Mouse (Mus musculus) kidney, embryonic 14.5 days (tissue): ENCODE data around the gene 1700028P14Rik. TPM values are rescaled to one million over a fixed set of nuclear protein-coding genes. Genes with fewer than 3 reads are reported as not detected.
"Not testable (repeated sequence)": the region's sequence is repeated elsewhere in the genome, so short reads cannot be mapped to it uniquely, and the experiment has no call there.

ENCODE experiments used
- ATAC-seq: fragments of 200-750 bp; cut with Nextera tagmentation; 2 replicates; pipeline ENCODE4 v1.8.0; 2017; ENCODE audit warnings: moderate number of reproducible peaks, mild to moderate bottlenecking, moderate TSS enrichment, moderate library complexity; ENCODE audit not compliant: low FRiP score, low TSS enrichment
- H3K27ac ChIP-seq: fragments of 300-500 bp; sonication (generic); 2 replicates; pipeline ENCODE4 v1.5.1; 2014; ENCODE audit warnings: low read depth, mild to moderate bottlenecking, low read length, moderate library complexity, mixed read lengths
- H3K27me3 ChIP-seq: fragments of 300-500 bp; sonication (generic); 2 replicates; pipeline ENCODE4 v1.6.1; 2014; ENCODE audit warnings: mild to moderate bottlenecking, low read length; ENCODE audit not compliant: control insufficient read depth, insufficient read depth
- H3K36me3 ChIP-seq: fragments of 300-500 bp; sonication (generic); 2 replicates; pipeline ENCODE4 v1.6.1; 2014; ENCODE audit warnings: low read length, mixed read lengths; ENCODE audit not compliant: control insufficient read depth, insufficient read depth
- H3K4me1 ChIP-seq: fragments of 300-500 bp; sonication (generic); 2 replicates; pipeline ENCODE4 v1.6.1; 2014; ENCODE audit warnings: low read length, mixed read lengths; ENCODE audit not compliant: control insufficient read depth, insufficient read depth
- H3K4me2 ChIP-seq: fragments of 300-500 bp; sonication (generic); replicated peaks from 2 replicates; pipeline ENCODE4 v1.6.1; 2014; ENCODE audit warnings: low read depth, mild to moderate bottlenecking, low read length
- H3K4me3 ChIP-seq: fragments of 300-500 bp; sonication (generic); 2 replicates; pipeline ENCODE4 v1.5.1; 2014; ENCODE audit warnings: mild to moderate bottlenecking, low read length
- H3K9ac ChIP-seq: fragments of 300-500 bp; sonication (generic); 2 replicates; pipeline ENCODE4 v1.6.1; 2014; ENCODE audit warnings: low read depth, mild to moderate bottlenecking, low read length, moderate library complexity
- H3K9me3 ChIP-seq: fragments of 300-500 bp; sonication (generic); 2 replicates; pipeline ENCODE4 v1.6.1; 2016; ENCODE audit warnings: low read length; ENCODE audit not compliant: control insufficient read depth
- WGBS: fragments of 180-500 bp; shearing (Covaris S2); extraction: QIAGEN DNeasy Blood & Tissue Kit; methylation state at CpG from one replicate; pipeline ENCODE4 v1.1.7; 2014; 5-methylcytosine and 5-hydroxymethylcytosine counted together
- polyA plus RNA-seq: library from polyadenylated mRNA; unstranded; fragments of >200 nt; fragmentation: Nextera tagmentation; extraction: Ambion mirVana; gene quantifications from 2 replicates; pipeline ENCODE4 v1.2.1, GENCODE M21; 2014

The 1700028P14Rik gene
- polyA plus RNA-seq, result 0.23 TPM in 1 of 2 replicates, not detected in the other

- no peaks in the 10 kb centered on the region for H3K4me1 ChIP-seq
- H3K36me3 ChIP-seq, result no peaks in the 10 kb centered on the region
- no peak within 1 kb of the TSS for H3K9ac ChIP-seq
- H3K9me3 ChIP-seq, result no peaks in the 10 kb centered on the region
- no peaks in the 10 kb centered on the region for H3K27me3 ChIP-seq
- H3K4me3 ChIP-seq, result no peak within 1 kb of the TSS
- H3K4me2 ChIP-seq, result peak within 1 kb of the TSS; percentile 45
- ATAC-seq, result peak; percentile 91
- 7% methylated on average over 13 of the region's 13 CpGs for WGBS
- no peak within 1 kb of the TSS for H3K27ac ChIP-seq
These were observed at the start of gene 1700028P14Rik for GRCm38 (mm10) chr19:23652644-23653043. 1700028P14Rik (minus strand) TSS chr19:23652812.

GRCm38 (mm10) chr19:23699131-23699530, 46.5 kb upstream of the 1700028P14Rik start:
- WGBS, result 84% methylated on average over 4 of the region's 4 CpGs
- Histone ChIP-seq H3K27ac (no peak overlapping the region), H3K4me3 (no peak overlapping the region), H3K36me3 (peaks cover 69% of the 10 kb centered on the region), H3K4me2 (no peak overlapping the region), H3K9ac (no peak overlapping the region), H3K9me3 (no peaks in the 10 kb centered on the region), H3K4me1 (no peaks in the 10 kb centered on the region), H3K27me3 (no peaks in the 10 kb centered on the region)
- ATAC-seq, result no peak

- 81% methylated on average over 7 of the region's 7 CpGs for WGBS
- ATAC-seq, result no peak
- no peak overlapping the region for H3K9ac ChIP-seq
- H3K27me3 ChIP-seq, result no peaks in the 10 kb centered on the region
- no peaks in the 10 kb centered on the region for H3K9me3 ChIP-seq
- no peak overlapping the region for H3K4me2 ChIP-seq
- H3K36me3 ChIP-seq, result peaks cover 69% of the 10 kb centered on the region
- H3K27ac ChIP-seq, result no peak overlapping the region
- H3K4me3 ChIP-seq, result no peak overlapping the region
- H3K4me1 ChIP-seq, result no peaks in the 10 kb centered on the region
These were observed 45.8 kb upstream of the 1700028P14Rik start for GRCm38 (mm10) chr19:23698366-23698765.

GRCm38 (mm10) chr19:23697861-23698260, 45.2 kb upstream of the 1700028P14Rik start:
- no peak overlapping the region for H3K27ac ChIP-seq
- H3K9ac ChIP-seq, result no peak overlapping the region
- no peaks in the 10 kb centered on the region for H3K9me3 ChIP-seq
- peaks cover 64% of the 10 kb centered on the region for H3K36me3 ChIP-seq
- H3K27me3 ChIP-seq, result no peaks in the 10 kb centered on the region
- no peak for ATAC-seq
- no peak overlapping the region for H3K4me2 ChIP-seq
- H3K4me3 ChIP-seq, result no peak overlapping the region
- WGBS, result 81% methylated on average over 8 of the region's 8 CpGs
- H3K4me1 ChIP-seq, result no peaks in the 10 kb centered on the region

GRCm38 (mm10) chr19:23694344-23694743, 41.7 kb upstream of the 1700028P14Rik start:
- ATAC-seq, result no peak
- WGBS, result 87% methylated on average over 4 of the region's 4 CpGs
- Histone ChIP-seq H3K27ac (no peak overlapping the region), H3K27me3 (no peaks in the 10 kb centered on the region), H3K4me1 (no peaks in the 10 kb centered on the region), H3K4me3 (no peak overlapping the region), H3K9ac (no peak overlapping the region), H3K9me3 (no peaks in the 10 kb centered on the region), H3K4me2 (no peak overlapping the region), H3K36me3 (peaks cover 44% of the 10 kb centered on the region)

GRCm38 (mm10) chr19:23688421-23688946, 35.9 kb upstream of the 1700028P14Rik start:
- peak overlapping the region; percentile 55 for H3K4me3 ChIP-seq
- H3K9me3 ChIP-seq, result no peaks in the 10 kb centered on the region
- ATAC-seq, result no peak
- H3K4me2 ChIP-seq, result peak overlapping the region; percentile 38
- no peaks in the 10 kb centered on the region for H3K27me3 ChIP-seq
- H3K9ac ChIP-seq, result peak overlapping the region; percentile 88; the same call in 1 of the 2 replicates
- H3K36me3 ChIP-seq, result no peaks in the 10 kb centered on the region
- whole genome bisulfite sequencing, result 23% methylated on average over 4 of the region's 4 CpGs
- H3K4me1 ChIP-seq, result peaks cover 7% of the 10 kb centered on the region; the same call in 1 of the 2 replicates
- H3K27ac ChIP-seq, result no peak overlapping the region

GRCm38 (mm10) chr19:23687296-23688021, 34.8 kb upstream of the 1700028P14Rik start, which contains the start of gene Ptar1:
Ptar1 (plus strand) TSS chr19:23687429.
- H3K27ac ChIP-seq, result peak within 1 kb of the TSS; percentile 89
- peak within 1 kb of the TSS; percentile 38 for H3K4me2 ChIP-seq
- ATAC-seq, result peak; percentile 61
- H3K9ac ChIP-seq, result peak within 1 kb of the TSS; percentile 88
- peak within 1 kb of the TSS; percentile 55 for H3K4me3 ChIP-seq
- H3K27me3 ChIP-seq, result no peaks in the 10 kb centered on the region
- peaks cover 7% of the 10 kb centered on the region; the same call in 1 of the 2 replicates for H3K4me1 ChIP-seq
- under 1% methylated on average over 84 of the region's 93 CpGs for WGBS
- H3K36me3 ChIP-seq, result no peaks in the 10 kb centered on the region
- H3K9me3 ChIP-seq, result no peaks in the 10 kb centered on the region

GRCm38 (mm10) chr19:23686962-23687295, 34.3 kb upstream of the 1700028P14Rik start:
- Histone ChIP-seq H3K36me3 (no peaks in the 10 kb centered on the region), H3K9me3 (no peaks in the 10 kb centered on the region), H3K9ac (peak overlapping the region; percentile 88), H3K27me3 (no peaks in the 10 kb centered on the region), H3K4me2 (peak overlapping the region; percentile 38), H3K4me1 (peaks cover 7% of the 10 kb centered on the region; the same call in 1 of the 2 replicates), H3K4me3 (peak overlapping the region; percentile 55), H3K27ac (peak overlapping the region; percentile 89)
- WGBS, result 2% methylated on average over 14 of the region's 14 CpGs
- peak; percentile 96; the same call in 1 of the 2 replicates for ATAC-seq

GRCm38 (mm10) chr19:23675656-23676055, 23.0 kb upstream of the 1700028P14Rik start:
- not testable (repeated sequence) for H3K36me3 ChIP-seq, H3K4me1 ChIP-seq, H3K9ac ChIP-seq, H3K9me3 ChIP-seq, H3K27ac ChIP-seq, H3K4me3 ChIP-seq, H3K27me3 ChIP-seq, ATAC-seq, H3K4me2 ChIP-seq
- WGBS, result 91% methylated on average over 8 of the region's 8 CpGs
